Mouse (Mus musculus) lung, embryonic 14.5 days (tissue): ENCODE results near the gene Ccni. TPM values are rescaled to one million over a fixed set of nuclear protein-coding genes. Genes with fewer than 3 reads are reported as not detected.

Experiments
- ATAC-seq: fragments of 200-750 bp; cut with Nextera tagmentation; 2 replicates; pipeline ENCODE4 v1.8.0; 2017; ENCODE audit warnings: mild to moderate bottlenecking, moderate TSS enrichment, moderate library complexity; ENCODE audit not compliant: insufficient read depth
- DNase-seq: peaks from one replicate; pipeline ENCODE4 v3.0.0-alpha.2; 2015
- H3K27ac ChIP-seq: fragments of 300-500 bp; sonication (generic); 2 replicates; pipeline ENCODE4 v1.5.1; 2014; ENCODE audit warnings: low read depth, mild to moderate bottlenecking, moderate library complexity
- H3K27me3 ChIP-seq: fragments of 300-500 bp; sonication (generic); 2 replicates; pipeline ENCODE4 v1.6.1; 2014; ENCODE audit warnings: low read length, control low read depth; ENCODE audit not compliant: insufficient read depth
- H3K36me3 ChIP-seq: fragments of 300-500 bp; sonication (generic); 2 replicates; pipeline ENCODE4 v1.6.1; 2014; ENCODE audit warnings: control low read depth; ENCODE audit not compliant: insufficient read depth
- H3K4me1 ChIP-seq: fragments of 300-500 bp; sonication (generic); 2 replicates; pipeline ENCODE4 v1.6.1; 2014; ENCODE audit warnings: antibody characterized with exemption, control low read depth; ENCODE audit not compliant: insufficient read depth
- H3K4me2 ChIP-seq: fragments of 300-500 bp; sonication (generic); 2 replicates; pipeline ENCODE4 v1.6.1; 2014; ENCODE audit warnings: mild to moderate bottlenecking
- H3K4me3 ChIP-seq: fragments of 300-500 bp; sonication (generic); 2 replicates; pipeline ENCODE4 v1.5.1; 2014; ENCODE audit warnings: low read depth, low read length
- H3K9ac ChIP-seq: fragments of 300-500 bp; sonication (generic); 2 replicates; pipeline ENCODE4 v1.6.1; 2014
- H3K9me3 ChIP-seq: fragments of 300-500 bp; sonication (generic); 2 replicates; pipeline ENCODE4 v1.6.1; 2016; ENCODE audit warnings: low read depth, low read length, control low read depth
- CTCF ChIP-seq: IDR thresholded peaks from 2 replicates; pipeline ENCODE4 v1.5.1; 2016; ENCODE audit warnings: antibody characterized with exemption, low read depth
- WGBS: fragments of 180-500 bp; shearing (Covaris S2); extraction: QIAGEN DNeasy Blood & Tissue Kit; methylation state at CpG from one replicate; pipeline ENCODE4 v1.1.7; 2014; 5-methylcytosine and 5-hydroxymethylcytosine counted together
- polyA plus RNA-seq: library from polyadenylated mRNA; unstranded; fragments of >200 nt; fragmentation: Nextera tagmentation; extraction: Ambion mirVana; gene quantifications from 2 replicates; pipeline ENCODE4 v1.2.1, GENCODE M21; 2014

Ccni gene
- polyA plus RNA-seq, 1 experiment from 2014 or later = 165 TPM

GRCm38 (mm10) chr5:93236541-93236940 is 30.2 kb upstream of the Ccni start:
- Histone ChIP-seq H3K27ac (no peak overlapping the region), H3K4me2 (no peak overlapping the region), H3K36me3 (no peaks in the 10 kb centered on the region), H3K9ac (no peak overlapping the region), H3K4me1 (no peaks in the 10 kb centered on the region), H3K4me3 (no peak overlapping the region), H3K27me3 (no peaks in the 10 kb centered on the region), H3K9me3 (no peaks in the 10 kb centered on the region)
- ATAC-seq (no peak), DNase-seq (no peak)
- 74% methylated on average over 4 of the region's 4 CpGs for WGBS
- TF ChIP-seq CTCF = no peak

GRCm38 (mm10) chr5:93235888-93236287 is 29.6 kb upstream of the Ccni start:
- H3K27me3 ChIP-seq = no peaks in the 10 kb centered on the region
- DNase-seq (no peak), ATAC-seq (no peak)
- WGBS = 91% methylated on average over 3 of the region's 3 CpGs
- no peak overlapping the region for H3K9ac ChIP-seq
- no peaks in the 10 kb centered on the region for H3K9me3 ChIP-seq
- no peak for TF ChIP-seq CTCF
- no peak overlapping the region for H3K4me3 ChIP-seq
- no peak overlapping the region for H3K4me2 ChIP-seq
- H3K36me3 ChIP-seq = no peaks in the 10 kb centered on the region
- no peaks in the 10 kb centered on the region for H3K4me1 ChIP-seq
- no peak overlapping the region for H3K27ac ChIP-seq

- Histone ChIP-seq H3K4me1 (no peaks in the 10 kb centered on the region), H3K9ac (no peak overlapping the region), H3K9me3 (no peaks in the 10 kb centered on the region), H3K4me2 (no peak overlapping the region), H3K4me3 (no peak overlapping the region), H3K27me3 (no peaks in the 10 kb centered on the region), H3K36me3 (no peaks in the 10 kb centered on the region), H3K27ac (no peak overlapping the region)
- DNase-seq (no peak), ATAC-seq (no peak)
- WGBS = 74% methylated on average over 2 of the region's 2 CpGs
- TF ChIP-seq CTCF = no peak
These were observed 28.3 kb upstream of the Ccni start for GRCm38 (mm10) chr5:93234605-93235004.

- H3K27ac ChIP-seq = no peak overlapping the region
- no peak for TF ChIP-seq CTCF
- H3K36me3 ChIP-seq = no peaks in the 10 kb centered on the region
- WGBS = 71% methylated on average over 4 of the region's 4 CpGs
- ATAC-seq (no peak), DNase-seq (no peak)
- H3K9me3 ChIP-seq = no peaks in the 10 kb centered on the region
- H3K4me1 ChIP-seq = no peaks in the 10 kb centered on the region
- no peaks in the 10 kb centered on the region for H3K27me3 ChIP-seq
- H3K9ac ChIP-seq = no peak overlapping the region
- H3K4me2 ChIP-seq = no peak overlapping the region
- H3K4me3 ChIP-seq = no peak overlapping the region
These were observed 27.8 kb upstream of the Ccni start for GRCm38 (mm10) chr5:93234130-93234529.

- Histone ChIP-seq H3K36me3 (no peaks in the 10 kb centered on the region), H3K9ac (no peak overlapping the region), H3K27ac (no peak overlapping the region), H3K4me2 (no peak overlapping the region), H3K9me3 (no peaks in the 10 kb centered on the region), H3K4me3 (no peak overlapping the region), H3K27me3 (no peaks in the 10 kb centered on the region), H3K4me1 (no peaks in the 10 kb centered on the region)
- 100% methylated on average over 2 of the region's 2 CpGs for WGBS
- ATAC-seq = no peak
- no peak for TF ChIP-seq CTCF
- no peak for DNase-seq
These were observed 26.5 kb upstream of the Ccni start for GRCm38 (mm10) chr5:93232838-93233237.

- H3K4me1 ChIP-seq = no peaks in the 10 kb centered on the region
- H3K4me3 ChIP-seq = no peak overlapping the region
- 56% methylated on average over 3 of the region's 3 CpGs for WGBS
- H3K9ac ChIP-seq = no peak overlapping the region
- no peak overlapping the region for H3K4me2 ChIP-seq
- ATAC-seq (no peak), DNase-seq (no peak)
- no peak overlapping the region for H3K27ac ChIP-seq
- no peak for TF ChIP-seq CTCF
- H3K9me3 ChIP-seq = no peaks in the 10 kb centered on the region
- no peaks in the 10 kb centered on the region for H3K27me3 ChIP-seq
- no peaks in the 10 kb centered on the region for H3K36me3 ChIP-seq
These were observed 25.4 kb upstream of the Ccni start for GRCm38 (mm10) chr5:93231721-93232120.

GRCm38 (mm10) chr5:93229527-93229926 is 23.2 kb upstream of the Ccni start:
- H3K4me1 ChIP-seq = no peaks in the 10 kb centered on the region
- WGBS = 89% methylated on average over 2 of the region's 2 CpGs
- TF ChIP-seq CTCF = no peak
- H3K4me3 ChIP-seq = no peak overlapping the region
- H3K27me3 ChIP-seq = no peaks in the 10 kb centered on the region
- H3K9ac ChIP-seq = no peak overlapping the region
- DNase-seq (no peak), ATAC-seq (no peak)
- no peaks in the 10 kb centered on the region for H3K9me3 ChIP-seq
- H3K36me3 ChIP-seq = no peaks in the 10 kb centered on the region
- no peak overlapping the region for H3K27ac ChIP-seq
- H3K4me2 ChIP-seq = no peak overlapping the region

GRCm38 (mm10) chr5:93227157-93227556 is 20.9 kb upstream of the Ccni start:
- H3K27me3 ChIP-seq = no peaks in the 10 kb centered on the region
- no peaks in the 10 kb centered on the region for H3K9me3 ChIP-seq
- no peak for TF ChIP-seq CTCF
- H3K4me2 ChIP-seq = no peak overlapping the region
- no peak overlapping the region for H3K4me3 ChIP-seq
- no peak overlapping the region for H3K27ac ChIP-seq
- no peaks in the 10 kb centered on the region for H3K4me1 ChIP-seq
- WGBS = 77% methylated on average over 3 of the region's 3 CpGs
- H3K9ac ChIP-seq = no peak overlapping the region
- ATAC-seq (no peak), DNase-seq (no peak)
- no peaks in the 10 kb centered on the region for H3K36me3 ChIP-seq
